Mouse (Mus musculus): ENCODE measurements around the gene Cela3b.

DNA sequence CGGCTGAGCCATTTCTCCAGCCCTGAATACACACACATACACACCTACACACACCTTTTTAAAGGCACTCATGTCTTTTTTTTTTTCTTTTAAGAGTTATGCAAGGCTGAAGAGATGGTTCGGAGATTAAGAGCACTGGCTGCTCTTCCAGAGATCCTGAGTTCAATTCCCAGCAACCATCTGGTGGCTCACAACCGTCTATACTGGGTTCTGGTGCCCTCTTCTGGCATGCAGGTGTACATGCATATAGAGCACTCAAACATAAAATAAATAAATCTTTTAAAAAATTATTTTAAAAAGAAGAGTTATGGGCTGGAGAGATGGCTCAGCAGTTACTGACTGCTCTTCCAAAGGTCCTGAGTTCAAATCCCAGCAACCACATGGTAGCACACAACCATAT is 39.1 kb downstream of the Cela3b start:
- peak; percentile 52 for TF ChIP-seq CTCF (IDR thresholded peaks at IDR 0.05; ENCODE audit: low read depth)
- TF ChIP-seq EP300 (IDR thresholded peaks at IDR 0.05; ENCODE audit: low read depth) = no peak
